Mouse (Mus musculus) thymus, adult 2 months (tissue): ENCODE measurements around the gene AW822073. TPM values are rescaled to one million over a fixed set of nuclear protein-coding genes. Genes with fewer than 3 reads are reported as not detected.
"Not testable (repeated sequence)": the region's sequence is repeated elsewhere in the genome, so short reads cannot be mapped to it uniquely, and the experiment has no call there.

Source experiments
- DNase-seq: peaks from one replicate; pipeline ENCODE4 v3.0.0; 2021
- H3K27ac ChIP-seq: fragments of 200-500 bp; 2 replicates; pipeline ENCODE4 v1.5.1; 2012; ENCODE audit warnings: low read length, control low read depth; ENCODE audit not compliant: control insufficient read depth, insufficient read depth
- H3K27me3 ChIP-seq: fragments of 200-500 bp; 2 replicates; pipeline ENCODE4 v1.6.1; 2012; ENCODE audit warnings: mild to moderate bottlenecking, low read length, moderate library complexity, mixed read lengths; ENCODE audit not compliant: control insufficient read depth, insufficient read depth
- H3K36me3 ChIP-seq: fragments of 200-500 bp; 2 replicates; pipeline ENCODE4 v1.6.1; 2012; ENCODE audit warnings: mild to moderate bottlenecking, low read length, moderate library complexity; ENCODE audit not compliant: control insufficient read depth, insufficient read depth
- H3K4me1 ChIP-seq: fragments of 200-500 bp; replicated peaks from 2 replicates; pipeline ENCODE4 v1.6.1; 2012; ENCODE audit warnings: low read length; ENCODE audit not compliant: control insufficient read depth, insufficient read depth
- H3K4me3 ChIP-seq: fragments of 200-500 bp; 2 replicates; pipeline ENCODE4 v1.5.1; 2012; ENCODE audit warnings: mild to moderate bottlenecking, low read length, control low read depth, moderate library complexity; ENCODE audit not compliant: control insufficient read depth, insufficient read depth
- CTCF ChIP-seq: fragments of 200-500 bp; IDR thresholded peaks from 2 replicates; pipeline ENCODE4 v1.5.1; 2012; ENCODE audit warnings: mild to moderate bottlenecking, control low read depth, low read length, moderate library complexity, borderline replicate concordance; ENCODE audit not compliant: control insufficient read depth, poor library complexity, insufficient read depth; ENCODE audit errors: extremely low read depth
- POLR2A ChIP-seq: fragments of 200-500 bp; IDR thresholded peaks from 2 replicates; pipeline ENCODE4 v1.6.1; 2012; ENCODE audit warnings: mild to moderate bottlenecking, low read length, control low read depth, moderate library complexity; ENCODE audit not compliant: control insufficient read depth, poor library complexity, insufficient read depth; ENCODE audit errors: extremely low read depth
- WGBS: fragments of 180-500 bp; shearing (Covaris S2); methylation state at CpG from one replicate; pipeline ENCODE4 v1.1.7; 2018; 5-methylcytosine and 5-hydroxymethylcytosine counted together
- polyA plus RNA-seq: library from polyadenylated mRNA; depleted of rRNA; stranded (reverse); fragments of >200 nt; gene quantifications from 2 replicates; pipeline ENCODE4 v1.2.3, GENCODE M21; 2012

Gene AW822073
- polyA plus RNA-seq, 1 experiment: not detected

- H3K4me1 ChIP-seq: no peaks in the 10 kb centered on the region
- H3K27ac ChIP-seq: no peak within 1 kb of the TSS
- no peak for TF ChIP-seq CTCF
- TF ChIP-seq POLR2A: no peak
- 93% methylated on average over 10 of the region's 10 CpGs for WGBS
- no peaks in the 10 kb centered on the region for H3K36me3 ChIP-seq
- DNase-seq: no peak
- H3K4me3 ChIP-seq: no peak within 1 kb of the TSS
- no peaks in the 10 kb centered on the region for H3K27me3 ChIP-seq
These were observed 11.9 kb upstream of the AW822073 start, which contains the start of gene Gm4981 for GRCm38 (mm10) chr10:58236613-58237012. Gene Gm4981, minus strand, starts transcription at chr10:58236701.

GRCm38 (mm10) chr10:58234985-58235384, 10.3 kb upstream of the AW822073 start:
- WGBS: 89% methylated on average over 4 of the region's 4 CpGs
- not testable (repeated sequence) for H3K27ac ChIP-seq, H3K4me1 ChIP-seq, H3K27me3 ChIP-seq, H3K36me3 ChIP-seq, DNase-seq, H3K4me3 ChIP-seq

- H3K36me3 ChIP-seq, H3K27me3 ChIP-seq, H3K27ac ChIP-seq, H3K4me3 ChIP-seq, DNase-seq, H3K4me1 ChIP-seq: not testable (repeated sequence)
These were observed 9.0 kb upstream of the AW822073 start for GRCm38 (mm10) chr10:58233740-58234121.

- not testable (repeated sequence) for H3K36me3 ChIP-seq, H3K27ac ChIP-seq, H3K27me3 ChIP-seq, H3K4me1 ChIP-seq, H3K4me3 ChIP-seq
- peak; percentile 32 for DNase-seq
- 81% methylated on average over 10 of the region's 10 CpGs for WGBS
These were observed 8.5 kb upstream of the AW822073 start for GRCm38 (mm10) chr10:58233054-58233739.

- H3K4me1 ChIP-seq, H3K4me3 ChIP-seq, H3K36me3 ChIP-seq, H3K27me3 ChIP-seq, DNase-seq, H3K27ac ChIP-seq: not testable (repeated sequence)
- WGBS: 91% methylated on average over 8 of the region's 8 CpGs
These were observed 7.9 kb upstream of the AW822073 start, which contains the start of gene Duxf3 for GRCm38 (mm10) chr10:58232641-58232969. Gene Duxf3, minus strand, starts transcription at chr10:58232675.

GRCm38 (mm10) chr10:58231779-58232640, 7.3 kb upstream of the AW822073 start:
- not testable (repeated sequence) for H3K27ac ChIP-seq, H3K27me3 ChIP-seq, H3K36me3 ChIP-seq, H3K4me1 ChIP-seq, H3K4me3 ChIP-seq
- DNase-seq: peak; percentile 76
- 0 out of 2 replicates have a peak, but pooled peaks have one; percentile 32 for TF ChIP-seq CTCF
- 90% methylated on average over 35 of the region's 35 CpGs for WGBS

- not testable (repeated sequence) for H3K27ac ChIP-seq, H3K4me1 ChIP-seq, H3K27me3 ChIP-seq, H3K4me3 ChIP-seq, H3K36me3 ChIP-seq
- DNase-seq: peak; percentile 58
- 89% methylated on average over 5 of the region's 7 CpGs for WGBS
These were observed 6.4 kb upstream of the AW822073 start for GRCm38 (mm10) chr10:58231088-58231487.

GRCm38 (mm10) chr10:58230021-58230420, 5.3 kb upstream of the AW822073 start:
- H3K4me1 ChIP-seq, H3K27ac ChIP-seq, DNase-seq, H3K4me3 ChIP-seq, H3K36me3 ChIP-seq, H3K27me3 ChIP-seq: not testable (repeated sequence)
- 58% methylated on average over 3 of the region's 3 CpGs for WGBS

- not testable (repeated sequence) for H3K4me1 ChIP-seq, H3K27me3 ChIP-seq, H3K4me3 ChIP-seq, H3K36me3 ChIP-seq, H3K27ac ChIP-seq
- peak; percentile 35 for DNase-seq
- 90% methylated on average over 3 of the region's 6 CpGs for WGBS
These were observed 3.1 kb upstream of the AW822073 start for GRCm38 (mm10) chr10:58227798-58228197.

GRCm38 (mm10) chr10:58226357-58226756, 1.6 kb upstream of the AW822073 start:
- H3K4me1 ChIP-seq, H3K27ac ChIP-seq, H3K4me3 ChIP-seq, H3K27me3 ChIP-seq, H3K36me3 ChIP-seq, DNase-seq: not testable (repeated sequence)
- 79% methylated on average over 4 of the region's 4 CpGs for WGBS
